ENCODE assay signal across 16 mouse cellular contexts in genomic region chr10:28138399-28138798, GRCm38 (mm10).
"Had no signal": no experiment of that assay in that cellular context is flagged by ENCODE, and none has a peak within 500 bp of the region (broad histone marks: within the 10 kb centered on the region; RNA-seq: fewer than 3 reads in every experiment).

No protein-coding gene starts in this region.

- H3K9ac ChIP-seq: limb, embryonic 15.5 days; liver, embryonic 12.5 days; lung, embryonic 14.5 days; neural tube, embryonic 12.5 days had no signal

- ATAC-seq: inflammation-experienced regulatory T-cells, adult 6 months; intestine, postnatal 0 days; liver, embryonic 12.5 days had no signal

- H3K36me3 ChIP-seq: limb, embryonic 15.5 days; liver, embryonic 12.5 days; neural tube, embryonic 12.5 days had no signal

- H3K27ac ChIP-seq: limb, embryonic 15.5 days; liver, embryonic 12.5 days; neural tube, embryonic 12.5 days had no signal

- H3K4me1 ChIP-seq: limb, embryonic 15.5 days; liver, embryonic 12.5 days; neural tube, embryonic 12.5 days had no signal

- H3K9me3 ChIP-seq: limb, embryonic 15.5 days; liver, embryonic 12.5 days; neural tube, embryonic 12.5 days had no signal

- H3K4me2 ChIP-seq: limb, embryonic 15.5 days; liver, embryonic 12.5 days; lung, embryonic 14.5 days; neural tube, embryonic 12.5 days had no signal

- H3K4me3 ChIP-seq: limb, embryonic 15.5 days; liver, embryonic 12.5 days; myocyte; neural tube, embryonic 12.5 days had no signal

- DNase-seq: kidney, postnatal 10 days; layer of hippocampus, postnatal 36 days; lung, embryonic 14.5 days; lung, postnatal 10 days; lung, postnatal 4 days; retina, postnatal 1 day; right cerebral cortex, postnatal 4 days; spleen, adult 18-20 months; thymus, adult 18-20 months; thymus, postnatal 14 days had no signal

- H3K27me3 ChIP-seq: limb, embryonic 15.5 days; liver, embryonic 12.5 days; neural tube, embryonic 12.5 days had no signal
